Mouse (Mus musculus) brain, adult 2 months (tissue): ENCODE measurements at regions not wholly inside any gene's neighbourhood (a gene's known extent, or its start where the extent isn't known, plus 50 kb on each side); places are given as distances from the start of the nearest gene placed in this dataset.
A peak's percentile ranks its signal among the peaks of the same experiment; 100 is the strongest.

Source experiments
- DNase-seq: peaks from one replicate; pipeline ENCODE4 v3.0.0; 2011; ENCODE audit warnings: low read depth, low spot score

DNA sequence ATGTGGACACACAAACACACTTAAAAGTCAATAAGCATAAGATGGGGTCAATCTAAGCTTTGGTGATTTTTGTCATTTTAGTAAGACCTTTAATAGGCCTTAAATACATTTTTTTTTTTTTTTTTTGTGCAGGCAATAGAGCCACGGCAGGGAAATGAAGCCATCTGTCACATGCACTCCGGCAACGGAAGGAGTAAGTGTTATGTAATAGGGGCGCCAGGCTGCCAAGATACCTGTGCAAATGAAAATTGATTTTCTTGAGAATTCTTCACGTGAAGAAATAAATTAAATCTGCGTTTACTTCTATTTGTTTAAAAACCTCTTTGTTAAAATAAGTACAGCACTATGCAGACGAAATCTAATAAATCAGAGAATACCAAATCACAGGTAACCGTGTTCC, 54.6 kb upstream of the Card11 start:
- peak; percentile 66 for DNase-seq

GRCm38 (mm10) chr5:141055596-141056343, 55.4 kb upstream of the Card11 start:
- peak; percentile 21 for DNase-seq

DNA sequence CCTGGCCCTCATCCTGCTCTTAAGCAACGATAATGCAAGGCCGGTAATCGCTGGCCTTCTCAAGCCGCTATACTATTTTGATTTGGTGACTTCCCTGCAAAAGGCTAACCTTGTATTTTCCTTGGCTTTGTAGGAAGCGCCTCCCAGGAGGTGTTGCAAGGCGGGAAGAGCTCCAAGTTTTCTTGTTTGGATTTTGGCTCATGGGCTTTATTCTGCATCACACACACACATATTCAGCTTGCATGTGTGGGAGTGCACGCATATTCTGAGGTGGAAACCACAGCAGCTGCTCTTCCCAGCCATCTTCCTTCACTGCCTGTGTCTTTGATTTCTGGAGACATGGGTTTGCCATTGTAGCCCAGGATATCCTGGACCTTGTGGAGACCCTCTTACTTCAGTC, 57.8 kb upstream of the Card11 start:
- DNase-seq: peak; percentile 84

- no peak for DNase-seq
Observed at GRCm38 (mm10) chr5:141058863-141059262, 58.5 kb upstream of the Card11 start.

- DNase-seq: no peak
Observed at GRCm38 (mm10) chr5:141062144-141062543, 61.8 kb upstream of the Card11 start.

- no peak for DNase-seq
Observed at GRCm38 (mm10) chr5:141067561-141067960, 67.2 kb upstream of the Card11 start.

- DNase-seq: peak; percentile 36
Observed at GRCm38 (mm10) chr5:141074457-141074856, 74.1 kb upstream of the Card11 start.

DNA sequence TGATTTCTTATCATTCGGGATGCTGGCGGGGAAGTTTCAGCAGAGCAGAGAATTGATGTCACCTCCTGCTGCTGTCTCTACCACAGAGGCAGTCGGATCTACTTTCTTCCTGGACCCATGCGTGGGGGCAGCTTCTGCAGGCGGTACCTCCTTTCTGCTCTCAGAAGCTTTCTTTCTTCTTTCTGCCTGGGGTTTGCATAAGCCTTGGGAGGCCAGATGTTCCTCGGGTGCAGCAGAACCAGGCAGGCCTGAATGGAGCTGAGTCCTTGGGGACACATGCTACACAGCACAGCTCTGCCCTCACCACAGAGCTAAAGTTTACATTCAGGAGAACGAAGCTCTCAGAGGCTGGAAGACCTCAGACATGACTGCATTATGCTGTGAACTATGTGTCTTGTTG, 75.8 kb upstream of the Card11 start:
- DNase-seq: no peak

DNA sequence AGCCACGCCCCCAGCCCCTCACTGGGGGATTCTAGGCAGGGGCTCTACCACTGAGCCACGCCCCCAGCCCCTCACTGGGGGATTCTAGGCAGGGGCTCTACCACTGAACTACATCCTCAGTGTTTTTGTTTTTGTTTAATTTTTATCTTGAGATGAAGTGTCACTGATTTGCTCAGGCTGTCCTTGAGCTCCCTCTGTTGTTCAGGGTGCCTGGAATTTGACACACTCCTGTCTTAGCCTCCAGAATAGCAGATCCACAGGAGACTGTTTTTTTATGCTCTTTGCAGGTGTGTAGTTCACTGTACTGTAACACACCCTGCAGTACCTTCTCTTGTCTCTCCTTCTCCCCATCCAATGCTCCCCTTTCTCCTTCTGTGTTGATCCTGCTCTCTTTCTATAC, 76.6 kb upstream of the Card11 start:
- peak; percentile 51 for DNase-seq

DNA sequence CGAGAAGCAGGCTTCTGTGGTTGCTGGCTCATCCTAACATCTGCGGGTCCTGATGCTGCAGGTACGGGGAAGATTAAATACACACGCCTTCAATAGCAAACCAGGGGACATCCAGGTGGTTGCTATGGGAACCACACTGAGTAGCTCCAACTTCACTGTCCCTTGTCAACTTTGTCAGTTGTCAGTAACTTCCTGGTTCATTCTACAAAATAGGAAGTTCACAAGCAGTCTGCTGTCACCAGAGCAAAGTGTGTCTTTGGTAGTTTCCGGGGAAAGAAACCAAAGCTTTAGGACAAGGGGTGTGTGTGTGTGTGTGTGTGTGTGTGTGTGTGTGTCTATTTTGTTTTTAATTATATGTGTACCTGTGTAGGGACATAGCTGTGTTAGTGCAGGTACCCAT, 80.5 kb upstream of the Card11 start:
- peak; percentile 10 for DNase-seq

DNA sequence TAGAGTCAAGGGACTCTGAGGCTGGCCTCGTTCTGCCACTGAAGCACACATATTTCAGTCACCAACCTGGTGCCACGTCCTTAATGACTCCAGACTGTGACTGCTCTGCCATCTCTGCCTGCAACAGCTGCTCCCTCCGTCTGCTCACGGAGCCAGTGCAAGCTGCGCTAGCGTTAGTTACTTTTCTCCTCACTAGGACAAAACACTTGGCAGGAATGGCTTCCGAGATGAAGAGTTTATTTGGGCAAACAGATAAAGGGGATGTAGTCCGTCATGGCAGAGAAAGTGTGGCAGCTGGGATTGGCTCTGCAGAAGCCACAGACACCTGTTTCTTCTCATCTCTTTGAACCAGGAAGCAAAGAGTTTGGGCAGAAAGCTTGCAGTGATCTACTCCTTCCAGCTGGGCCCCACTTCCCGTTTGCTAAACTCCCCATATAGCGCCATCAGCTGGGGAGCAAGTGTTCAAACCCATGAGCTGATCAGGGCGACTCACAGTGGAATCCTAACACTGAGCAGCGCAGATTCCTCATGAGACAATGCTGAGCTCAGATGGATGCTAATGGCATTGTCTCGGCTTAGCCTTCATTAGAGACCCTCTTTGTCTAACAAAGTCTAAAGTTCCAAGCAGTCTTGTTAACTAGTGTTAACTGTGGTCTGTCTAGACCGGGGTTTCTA, 83.8 kb upstream of the Card11 start:
- peak; percentile 25 for DNase-seq

- no peak for DNase-seq
Observed at GRCm38 (mm10) chr5:141084746-141085145, 84.4 kb upstream of the Card11 start.

DNA sequence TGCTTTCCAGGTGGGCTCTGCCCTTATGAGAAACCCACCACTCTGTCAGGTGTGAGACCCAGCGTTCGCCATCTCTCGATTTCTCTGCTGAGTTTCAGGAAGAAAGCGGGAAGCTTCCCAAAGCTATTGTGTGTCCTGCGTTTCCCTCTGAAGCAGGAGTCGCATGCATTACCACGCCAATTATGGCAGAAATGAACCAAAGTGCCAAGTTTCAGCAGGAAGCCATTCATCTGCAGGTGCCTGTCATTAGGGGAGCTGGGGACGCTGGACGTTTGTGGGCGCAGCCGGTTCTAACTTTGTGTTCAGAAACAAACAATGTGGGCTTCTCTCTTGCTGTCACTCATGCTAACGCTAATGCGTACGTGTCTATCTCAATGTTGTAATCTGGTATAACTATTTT, 91.3 kb upstream of the Card11 start:
- DNase-seq: no peak

DNA sequence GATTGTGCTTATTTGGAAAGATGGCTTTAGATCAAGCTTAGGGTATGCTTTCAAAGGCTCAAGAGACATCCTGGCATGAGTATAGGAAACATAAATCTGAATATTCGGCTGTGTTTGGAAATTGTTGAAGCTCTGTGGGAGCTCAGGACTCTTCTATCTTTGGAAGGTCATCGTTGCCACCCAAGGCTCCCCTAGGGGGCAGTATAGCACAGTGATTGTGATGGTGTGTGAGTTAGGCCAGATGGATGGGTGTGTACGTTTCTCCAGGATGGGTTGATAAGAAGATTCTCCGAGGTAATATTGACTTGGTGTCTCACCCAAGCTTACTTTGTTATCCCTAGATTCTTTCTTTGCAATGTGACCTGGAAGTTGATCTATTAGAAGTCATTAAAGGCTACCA, 93.3 kb upstream of the Card11 start:
- peak; percentile 73 for DNase-seq

DNA sequence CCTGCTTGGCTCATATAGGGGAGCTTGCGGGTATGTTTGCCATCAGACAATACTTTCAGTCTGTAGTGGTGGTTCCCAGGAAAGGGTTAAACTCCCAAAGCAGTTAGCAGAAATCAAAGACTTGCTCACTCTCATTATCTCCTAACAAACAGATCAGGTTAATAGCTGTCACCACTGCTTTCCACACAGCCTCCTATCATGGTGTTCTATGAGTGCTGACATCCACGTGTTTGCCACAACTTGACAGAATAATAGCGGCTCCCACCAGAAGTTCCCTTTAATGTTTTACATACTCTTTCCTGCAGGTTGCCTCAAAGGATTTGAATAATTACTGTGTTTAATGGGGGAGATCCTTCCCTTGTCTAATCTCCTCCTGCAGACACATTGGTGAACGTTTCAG, 97.5 kb upstream of the Card11 start:
- no peak for DNase-seq

GRCm38 (mm10) chr5:141111666-141112065, 111.3 kb upstream of the Card11 start:
- DNase-seq: peak; percentile 18

GRCm38 (mm10) chr5:141115273-141115904, 115.0 kb upstream of the Card11 start:
- no peak for DNase-seq

DNA sequence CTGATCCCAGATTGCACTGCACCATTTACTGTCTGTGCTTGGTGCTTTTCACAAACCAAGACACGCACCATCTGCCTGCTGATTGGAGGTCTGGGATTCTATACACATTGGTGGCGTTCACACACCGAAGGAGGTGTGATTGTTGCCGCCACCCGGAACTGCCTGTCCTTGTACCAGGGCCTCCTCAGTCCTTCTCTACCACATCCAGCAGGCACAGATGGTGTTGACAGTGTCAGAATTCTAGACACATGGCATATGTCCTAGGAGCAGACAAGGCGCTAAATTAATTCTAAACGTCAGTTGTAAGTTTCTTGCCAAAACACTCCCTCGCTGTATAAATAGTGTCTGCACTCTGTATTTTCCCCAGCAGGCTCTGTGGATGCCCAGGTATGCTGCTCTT, 115.6 kb upstream of the Card11 start:
- peak; percentile 93 for DNase-seq

- no peak for DNase-seq
Observed at GRCm38 (mm10) chr5:141125870-141126269, 115.4 kb upstream of the Sdk1 start.

GRCm38 (mm10) chr5:141126536-141126935, 114.8 kb upstream of the Sdk1 start:
- no peak for DNase-seq

DNA sequence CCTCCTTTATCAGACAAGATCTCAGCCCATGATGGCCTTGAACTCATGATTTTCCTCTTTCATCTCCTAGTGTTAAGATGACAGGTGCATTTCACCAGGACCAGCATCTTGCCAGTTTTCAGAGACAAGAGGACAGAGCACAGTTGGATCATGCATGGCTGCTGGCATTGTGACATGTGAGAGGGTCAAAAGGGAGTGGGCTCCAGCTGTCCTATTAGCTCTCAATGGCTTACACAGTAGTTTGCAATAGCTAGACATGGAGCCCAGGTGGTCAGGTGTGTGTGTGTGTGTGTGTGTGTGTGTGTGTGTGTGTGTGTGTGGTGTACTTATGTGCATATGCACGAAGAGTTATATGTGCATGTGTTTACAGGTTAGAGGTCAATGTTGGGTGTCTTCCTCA, 110.3 kb upstream of the Sdk1 start:
- DNase-seq: no peak

- no peak for DNase-seq
Observed at GRCm38 (mm10) chr5:141131906-141132305, 109.4 kb upstream of the Sdk1 start.

- DNase-seq: no peak
Observed at GRCm38 (mm10) chr5:141136239-141136638, 105.1 kb upstream of the Sdk1 start.
